Mouse (Mus musculus) liver, embryonic 15.5 days (tissue): ENCODE data around the gene Col23a1. TPM values are rescaled to one million over a fixed set of nuclear protein-coding genes. Genes with fewer than 3 reads are reported as not detected.
A peak's percentile ranks its signal among the peaks of the same experiment; 100 is the strongest.
"Not testable (repeated sequence)": the region's sequence is repeated elsewhere in the genome, so short reads cannot be mapped to it uniquely, and the experiment has no call there.

Experiments used
- ATAC-seq: fragments of 200-750 bp; cut with Nextera tagmentation; 2 replicates; pipeline ENCODE4 v1.8.0; 2017; ENCODE audit warnings: moderate number of reproducible peaks, mild to moderate bottlenecking, moderate library complexity; ENCODE audit not compliant: insufficient read depth
- H3K27ac ChIP-seq: fragments of 300-500 bp; sonication (generic); replicated peaks from 2 replicates; pipeline ENCODE4 v1.5.1; 2015; ENCODE audit warnings: mild to moderate bottlenecking, inconsistent platforms
- H3K27me3 ChIP-seq: fragments of 300-500 bp; sonication (generic); 2 replicates; pipeline ENCODE4 v1.6.1; 2015; ENCODE audit warnings: mild to moderate bottlenecking, inconsistent platforms
- H3K36me3 ChIP-seq: fragments of 300-500 bp; sonication (generic); replicated peaks from 2 replicates; pipeline ENCODE4 v1.6.1; 2015; ENCODE audit warnings: moderate library complexity, mild to moderate bottlenecking, inconsistent platforms
- H3K4me1 ChIP-seq: fragments of 300-500 bp; sonication (generic); replicated peaks from 2 replicates; pipeline ENCODE4 v1.6.1; 2015; ENCODE audit warnings: inconsistent platforms
- H3K4me2 ChIP-seq: fragments of 300-500 bp; sonication (generic); 2 replicates; pipeline ENCODE4 v1.6.1; 2015; ENCODE audit warnings: moderate library complexity, mild to moderate bottlenecking, inconsistent platforms
- H3K4me3 ChIP-seq: fragments of 300-500 bp; sonication (generic); replicated peaks from 2 replicates; pipeline ENCODE4 v1.5.1; 2015; ENCODE audit warnings: mild to moderate bottlenecking, inconsistent platforms
- H3K9ac ChIP-seq: fragments of 300-500 bp; sonication (generic); 2 replicates; pipeline ENCODE4 v1.6.1; 2015; ENCODE audit warnings: moderate library complexity, mild to moderate bottlenecking, inconsistent platforms
- H3K9me3 ChIP-seq: fragments of 300-500 bp; sonication (generic); replicated peaks from 2 replicates; pipeline ENCODE4 v1.6.1; 2016; ENCODE audit warnings: inconsistent platforms
- WGBS: fragments of 180-500 bp; shearing (Covaris S2); methylation state at CpG from one replicate; pipeline ENCODE4 v1.1.7; 2015; ENCODE audit warnings: mixed read lengths; ENCODE audit not compliant: insufficient replicate concordance; 5-methylcytosine and 5-hydroxymethylcytosine counted together
- polyA plus RNA-seq: library from polyadenylated mRNA; unstranded; fragments of >200 nt; fragmentation: Nextera tagmentation; extraction: Ambion mirVana; gene quantifications from 2 replicates; pipeline ENCODE4 v1.2.1, GENCODE M21; 2015

Col23a1 gene
- polyA plus RNA-seq, 1 experiment from 2014 or later = 0.17 TPM

DNA sequence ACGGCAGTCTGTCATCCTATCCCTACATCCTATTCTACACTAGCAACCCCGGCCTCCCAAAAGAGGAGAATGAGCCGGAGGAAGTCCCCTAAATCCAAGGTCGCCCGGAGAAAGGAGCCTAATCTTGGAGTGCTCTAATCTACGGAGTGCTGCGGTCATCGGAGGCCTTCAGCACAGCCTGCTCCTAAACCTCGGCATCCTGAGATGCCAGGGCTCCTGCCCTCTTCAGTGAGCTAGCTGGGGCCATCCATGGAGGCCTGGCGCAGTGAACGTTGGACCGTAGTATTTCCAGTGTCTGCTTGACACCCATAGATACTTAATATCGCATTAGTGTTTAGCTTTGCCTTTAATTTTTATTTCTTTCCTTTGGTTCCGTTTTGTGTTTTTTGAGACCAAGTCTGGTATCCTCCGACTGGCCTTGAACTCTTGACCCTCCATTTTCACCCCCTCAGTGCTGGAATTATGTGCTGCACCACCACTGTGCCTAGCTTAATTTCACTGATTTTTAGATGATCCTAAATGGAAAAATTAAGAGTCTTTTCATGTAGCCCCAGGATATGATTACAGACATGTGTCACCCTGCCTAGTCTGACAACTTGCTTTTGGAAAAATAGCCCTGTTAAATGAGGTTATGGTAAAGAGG, 317.5 kb downstream of the Col23a1 start:
- peak overlapping the region; percentile 84 for H3K4me2 ChIP-seq
- no peaks in the 10 kb centered on the region for H3K9me3 ChIP-seq
- H3K9ac ChIP-seq = peak overlapping the region; percentile 72
- H3K4me3 ChIP-seq = peak overlapping the region; percentile 90
- peak overlapping the region; percentile 88 for H3K27ac ChIP-seq
- H3K27me3 ChIP-seq = no peaks in the 10 kb centered on the region
- 7% methylated on average over 15 of the region's 15 CpGs for WGBS
- ATAC-seq = peak; percentile 45
- H3K36me3 ChIP-seq = peaks cover 36% of the 10 kb centered on the region
- H3K4me1 ChIP-seq = peaks cover 69% of the 10 kb centered on the region

DNA sequence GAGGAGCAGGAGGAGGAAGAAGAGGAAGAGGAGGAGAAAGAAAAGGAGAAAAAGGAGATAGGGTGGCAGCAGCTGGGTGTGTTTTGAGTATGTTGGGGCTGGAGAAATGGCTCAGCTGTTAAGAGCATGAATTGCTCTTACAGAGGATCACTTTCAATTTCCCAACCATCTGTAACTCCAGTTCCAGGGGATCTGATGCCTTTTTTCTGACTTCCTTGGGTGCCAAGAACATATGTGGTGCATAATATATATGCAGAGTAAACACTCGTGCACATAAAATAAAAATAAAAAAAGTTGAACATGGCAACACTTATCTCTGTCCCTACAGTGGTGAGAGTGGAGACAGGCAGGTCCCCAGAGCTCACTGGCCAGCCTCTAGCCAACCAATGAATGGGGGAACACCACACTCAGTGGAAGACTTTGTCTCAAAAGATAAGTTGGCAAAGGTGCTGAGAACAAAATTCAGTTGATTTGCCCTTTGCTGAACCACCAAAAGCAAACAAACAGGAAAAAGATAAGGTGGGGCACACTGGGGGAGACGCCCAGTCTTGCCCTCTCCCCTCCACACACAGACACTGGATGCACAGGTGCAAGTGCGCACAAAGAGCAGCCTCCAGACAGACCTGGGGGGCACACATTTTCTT, 319.7 kb downstream of the Col23a1 start:
- H3K27ac ChIP-seq = peak overlapping the region; percentile 86
- peaks cover 47% of the 10 kb centered on the region for H3K4me1 ChIP-seq
- H3K4me3 ChIP-seq = no peak overlapping the region
- H3K9me3 ChIP-seq = no peaks in the 10 kb centered on the region
- H3K27me3 ChIP-seq = no peaks in the 10 kb centered on the region
- ATAC-seq = peak; percentile 37; the same call in 1 of the 2 replicates
- WGBS = 9% methylated on average over 3 of the region's 3 CpGs
- peak overlapping the region; percentile 15; the same call in 1 of the 2 replicates for H3K9ac ChIP-seq
- H3K4me2 ChIP-seq = peak overlapping the region; percentile 56
- peaks cover 14% of the 10 kb centered on the region for H3K36me3 ChIP-seq

DNA sequence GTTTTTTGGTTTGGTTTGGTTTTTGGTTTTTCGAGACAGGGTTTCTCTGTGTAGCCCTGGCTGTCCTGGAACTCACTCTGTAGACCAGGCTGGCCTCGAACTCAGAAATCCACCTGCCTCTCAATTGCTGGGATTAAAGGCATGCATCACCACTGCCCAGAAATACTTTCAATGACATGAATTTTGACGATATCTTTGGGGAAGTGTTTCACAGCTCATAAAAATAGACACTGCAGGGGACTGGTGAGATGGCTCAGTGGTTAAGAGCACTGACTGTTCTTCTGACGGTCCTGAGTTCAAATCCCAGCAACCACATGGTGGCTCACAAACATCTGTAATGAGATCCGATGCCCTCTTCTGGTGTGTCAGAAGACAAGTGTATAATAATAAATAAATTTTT, 320.2 kb downstream of the Col23a1 start:
- H3K27ac ChIP-seq = peak overlapping the region; percentile 86
- 47% methylated on average over 5 of the region's 5 CpGs for WGBS
- H3K4me1 ChIP-seq = peaks cover 45% of the 10 kb centered on the region
- H3K9ac ChIP-seq = peak overlapping the region; percentile 15; the same call in 1 of the 2 replicates
- peak overlapping the region; percentile 56 for H3K4me2 ChIP-seq
- H3K9me3 ChIP-seq, ATAC-seq, H3K27me3 ChIP-seq, H3K36me3 ChIP-seq, H3K4me3 ChIP-seq: not testable (repeated sequence)

DNA sequence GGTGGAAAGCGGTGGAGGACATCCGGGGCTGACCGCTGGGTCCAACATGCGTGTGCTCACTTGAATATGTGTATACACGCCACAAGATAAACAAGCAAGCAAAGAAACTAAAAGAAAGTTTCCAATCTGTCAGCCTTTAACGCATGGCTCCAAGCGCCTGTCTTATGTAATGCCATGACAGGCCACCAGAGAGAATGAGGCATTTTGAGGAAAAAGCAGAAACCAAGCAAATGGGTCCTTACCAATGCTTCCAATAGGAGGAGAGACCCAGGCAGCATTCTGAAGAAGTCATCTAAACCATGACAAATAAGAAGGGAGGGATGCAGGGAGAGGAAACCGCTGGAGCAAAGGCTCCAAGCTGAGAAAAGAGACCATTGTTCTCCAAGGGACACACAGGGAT, 324.5 kb downstream of the Col23a1 start:
- Histone ChIP-seq H3K4me3 (no peak overlapping the region), H3K9ac (no peak overlapping the region), H3K4me2 (no peak overlapping the region), H3K27ac (no peak overlapping the region), H3K36me3 (no peaks in the 10 kb centered on the region), H3K4me1 (peaks cover 48% of the 10 kb centered on the region), H3K9me3 (no peaks in the 10 kb centered on the region), H3K27me3 (no peaks in the 10 kb centered on the region)
- 83% methylated on average over 8 of the region's 8 CpGs for WGBS
- ATAC-seq = no peak

DNA sequence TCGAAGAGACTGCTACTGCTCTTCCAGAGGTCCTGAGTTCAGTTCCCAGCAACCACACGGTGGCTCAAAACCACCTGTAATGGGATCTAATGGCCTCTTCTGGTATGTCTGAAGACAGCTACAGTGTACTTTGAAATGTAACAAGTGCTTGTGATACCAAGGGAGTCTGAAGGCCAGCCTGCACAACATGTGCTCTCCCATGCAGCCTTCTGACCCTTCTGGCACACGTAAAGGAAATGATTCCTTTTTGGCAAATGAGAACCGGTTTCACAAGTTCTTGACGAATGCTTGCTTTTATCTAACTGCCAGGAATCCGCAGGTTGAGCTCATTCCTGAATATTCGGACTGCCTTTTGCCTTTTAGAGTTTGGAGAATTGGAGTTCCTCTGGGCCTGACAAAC, 325.4 kb downstream of the Col23a1 start:
- no peaks in the 10 kb centered on the region for H3K27me3 ChIP-seq
- 25% methylated on average over 7 of the region's 7 CpGs for WGBS

DNA sequence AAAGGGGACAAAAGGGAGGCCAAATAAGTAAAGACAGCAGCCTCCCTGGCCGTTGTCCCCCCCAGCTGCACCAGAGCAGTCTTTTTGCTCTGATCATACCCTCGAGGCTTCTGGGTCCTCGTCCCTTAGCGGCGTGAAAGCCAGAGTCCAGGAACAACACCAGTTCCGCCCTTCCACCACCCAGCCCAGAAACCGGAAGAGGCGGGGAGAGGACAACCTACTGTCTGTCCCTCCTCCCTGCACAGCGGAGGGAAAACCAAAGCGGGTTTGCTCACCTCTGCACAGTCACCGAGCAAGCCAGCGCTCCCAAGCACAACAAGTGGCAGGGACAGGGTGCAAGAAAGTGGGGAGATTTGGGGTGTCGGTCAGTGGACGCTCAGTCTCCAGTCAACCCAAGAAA, 325.9 kb downstream of the Col23a1 start:
- peaks cover 47% of the 10 kb centered on the region for H3K4me1 ChIP-seq
- peak overlapping the region; percentile 81 for H3K4me2 ChIP-seq
- peak overlapping the region; percentile 88 for H3K27ac ChIP-seq
- peak; percentile 80 for ATAC-seq
- H3K36me3 ChIP-seq = no peaks in the 10 kb centered on the region
- peak overlapping the region; percentile 72 for H3K9ac ChIP-seq
- no peaks in the 10 kb centered on the region for H3K9me3 ChIP-seq
- 1% methylated on average over 14 of the region's 14 CpGs for WGBS
- H3K4me3 ChIP-seq = peak overlapping the region; percentile 56
- no peaks in the 10 kb centered on the region for H3K27me3 ChIP-seq

More for the DNA sequence above, 325.4 kb downstream of the Col23a1 start:
- no peaks in the 10 kb centered on the region for H3K9me3 ChIP-seq
- H3K27ac ChIP-seq = peak overlapping the region; percentile 88
- H3K4me2 ChIP-seq = peak overlapping the region; percentile 81
- no peaks in the 10 kb centered on the region for H3K36me3 ChIP-seq
- no peak for ATAC-seq
- peak overlapping the region; percentile 72 for H3K9ac ChIP-seq
- peaks cover 44% of the 10 kb centered on the region for H3K4me1 ChIP-seq
- peak overlapping the region; percentile 56 for H3K4me3 ChIP-seq

DNA sequence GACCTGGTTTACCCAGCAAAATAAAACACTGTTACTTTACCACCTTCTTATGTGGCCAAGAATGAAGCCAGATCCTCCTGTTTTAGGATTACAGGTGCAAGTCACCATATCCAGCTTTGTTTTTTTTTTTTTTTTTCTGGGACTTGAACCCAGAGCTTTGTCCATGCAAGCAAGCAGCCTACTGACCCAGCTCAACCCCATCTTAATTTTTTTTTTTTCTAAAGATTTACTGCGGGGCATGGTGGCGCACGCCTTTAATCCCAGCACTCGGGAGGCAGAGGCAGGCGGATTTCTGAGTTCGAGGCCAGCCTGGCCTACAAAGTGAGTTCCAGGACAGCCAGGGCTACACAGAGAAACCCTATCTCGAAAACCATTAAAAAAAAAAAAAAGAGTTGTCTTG, 326.4 kb downstream of the Col23a1 start:
- WGBS = 79% methylated on average over 7 of the region's 7 CpGs
- H3K36me3 ChIP-seq, H3K27me3 ChIP-seq, H3K9me3 ChIP-seq, ATAC-seq: not testable (repeated sequence)
- H3K9ac ChIP-seq = peak overlapping the region; percentile 72
- H3K27ac ChIP-seq = peak overlapping the region; percentile 88
- peaks cover 52% of the 10 kb centered on the region for H3K4me1 ChIP-seq
- peak overlapping the region; percentile 56 for H3K4me3 ChIP-seq
- H3K4me2 ChIP-seq = peak overlapping the region; percentile 81

DNA sequence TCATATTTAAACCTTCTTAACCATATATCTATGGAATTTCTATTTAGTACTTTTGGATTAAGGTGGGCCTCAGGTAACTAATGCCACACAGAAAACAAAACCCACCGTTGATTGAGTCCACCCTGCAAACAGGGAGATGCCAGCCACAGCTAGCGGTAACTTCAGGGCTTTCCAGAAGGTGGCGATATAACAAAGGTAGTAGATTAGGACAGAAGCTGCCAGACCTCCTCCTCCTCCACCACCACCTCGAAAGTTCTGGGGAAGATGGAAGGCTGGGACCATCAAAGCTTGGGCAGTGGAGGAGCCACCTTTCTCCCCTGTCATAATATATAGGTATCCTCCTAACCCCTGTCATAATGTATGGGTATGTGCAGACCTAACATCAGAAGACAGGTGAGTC, 328.0 kb downstream of the Col23a1 start:
- ATAC-seq = no peak
- no peaks in the 10 kb centered on the region for H3K9me3 ChIP-seq
- under 1% methylated on average over 4 of the region's 4 CpGs for WGBS
- H3K9ac ChIP-seq = no peak overlapping the region
- no peak overlapping the region for H3K4me2 ChIP-seq
- no peaks in the 10 kb centered on the region for H3K27me3 ChIP-seq
- peaks cover 61% of the 10 kb centered on the region for H3K4me1 ChIP-seq
- peaks cover 14% of the 10 kb centered on the region for H3K36me3 ChIP-seq
- no peak overlapping the region for H3K27ac ChIP-seq
- no peak overlapping the region for H3K4me3 ChIP-seq

DNA sequence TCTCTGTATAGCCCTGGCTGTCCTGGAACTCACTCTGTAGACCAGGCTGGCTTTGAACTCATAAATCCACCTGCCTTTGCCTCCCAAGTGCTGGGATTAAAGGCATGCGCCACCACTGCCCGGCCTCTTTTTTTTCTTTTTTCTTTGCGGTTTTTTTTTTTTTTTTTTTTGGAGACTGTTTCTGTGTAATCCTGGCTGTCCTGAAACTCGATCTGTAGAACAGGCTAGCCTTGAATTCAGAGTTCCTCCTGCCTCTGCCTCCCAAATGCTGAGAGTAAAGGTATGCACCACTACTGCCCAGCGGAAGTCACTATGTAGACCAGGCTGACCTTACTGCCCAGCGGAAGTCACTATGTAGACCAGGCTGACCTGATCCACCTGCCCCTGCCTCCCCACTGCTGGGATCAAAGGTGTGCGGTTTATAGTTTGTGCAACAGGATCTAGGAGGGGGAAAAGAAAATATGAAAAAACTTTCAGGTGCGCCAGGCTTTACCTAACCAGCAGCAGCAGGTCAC, 329.2 kb downstream of the Col23a1 start:
- peak overlapping the region; percentile 53; the same call in 1 of the 2 replicates for H3K27ac ChIP-seq
- peaks cover 27% of the 10 kb centered on the region for H3K36me3 ChIP-seq
- H3K27me3 ChIP-seq = no peaks in the 10 kb centered on the region
- peak overlapping the region; percentile 79 for H3K4me3 ChIP-seq
- WGBS = 28% methylated on average over 8 of the region's 8 CpGs
- H3K4me1 ChIP-seq = peaks cover 65% of the 10 kb centered on the region
- peak overlapping the region; percentile 67 for H3K9ac ChIP-seq
- ATAC-seq = peak; percentile 5
- peak overlapping the region; percentile 92 for H3K4me2 ChIP-seq
- H3K9me3 ChIP-seq = no peaks in the 10 kb centered on the region

DNA sequence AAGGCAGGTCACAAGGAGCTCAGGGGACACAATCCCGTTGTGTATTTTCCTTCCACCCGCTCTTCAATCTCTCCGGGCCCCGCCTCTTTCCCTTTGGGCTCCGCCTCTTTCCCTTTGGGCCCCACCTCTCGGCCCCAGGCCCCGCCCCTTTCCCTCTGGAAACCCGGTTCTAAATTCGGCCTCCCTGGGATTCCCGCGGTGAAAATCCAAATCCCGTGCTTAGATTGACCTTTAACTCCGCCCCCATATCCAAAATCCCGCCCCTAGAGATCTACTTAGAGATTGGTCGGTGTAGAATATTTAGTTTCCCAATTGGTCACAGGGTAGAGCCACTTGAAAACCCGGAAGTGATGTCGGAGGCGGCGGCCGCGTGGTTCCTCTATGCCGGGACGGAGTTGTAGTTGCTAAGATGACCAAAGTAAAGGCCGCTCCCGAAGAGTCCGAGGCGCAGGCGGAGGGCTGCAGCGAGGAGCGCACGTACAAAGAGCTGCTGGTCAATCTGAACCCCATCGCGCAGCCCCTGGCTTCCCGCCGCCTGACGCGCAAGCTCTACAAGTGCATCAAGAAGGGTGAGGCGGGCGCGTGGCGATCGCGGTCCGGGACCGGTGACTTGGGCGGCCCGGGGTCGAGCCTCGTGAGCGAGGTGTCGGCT, 329.8 kb downstream of the Col23a1 start, which contains the start of gene Nhp2:
Gene Nhp2, plus strand, starts transcription at position 327 of the 652 bp plus-strand sequence.
- peak within 1 kb of the TSS; percentile 92 for H3K4me2 ChIP-seq
- H3K9me3 ChIP-seq = no peaks in the 10 kb centered on the region
- ATAC-seq = peak; percentile 79
- peak within 1 kb of the TSS; percentile 79 for H3K4me3 ChIP-seq
- H3K27ac ChIP-seq = peak within 1 kb of the TSS; percentile 65; the same call in 1 of the 2 replicates
- WGBS = under 1% methylated on average over 51 of the region's 51 CpGs
- peaks cover 33% of the 10 kb centered on the region for H3K36me3 ChIP-seq
- H3K9ac ChIP-seq = peak within 1 kb of the TSS; percentile 67
- H3K4me1 ChIP-seq = peaks cover 65% of the 10 kb centered on the region
- no peaks in the 10 kb centered on the region for H3K27me3 ChIP-seq

DNA sequence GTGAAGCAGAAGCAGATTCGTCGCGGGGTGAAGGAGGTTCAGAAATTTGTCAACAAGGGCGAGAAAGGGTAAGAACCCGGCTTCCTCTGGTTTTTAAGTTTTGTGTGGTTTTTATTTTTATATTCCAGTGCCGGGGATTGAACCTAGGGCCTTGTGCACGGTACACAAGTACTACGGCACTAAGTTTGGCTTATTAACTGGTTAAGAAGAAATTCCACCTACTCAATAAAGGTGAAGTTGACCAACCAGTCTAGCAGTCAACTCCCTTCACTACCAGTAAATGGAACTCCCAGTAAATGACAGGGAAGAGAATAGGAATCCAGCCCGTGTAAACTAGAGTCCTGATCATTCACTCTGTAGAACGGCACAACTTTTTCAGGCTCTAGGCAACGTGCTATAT, 330.4 kb downstream of the Col23a1 start:
- H3K9ac ChIP-seq = peak overlapping the region; percentile 67
- H3K4me2 ChIP-seq = peak overlapping the region; percentile 92
- peak overlapping the region; percentile 79 for H3K4me3 ChIP-seq
- peak overlapping the region; percentile 65; the same call in 1 of the 2 replicates for H3K27ac ChIP-seq
- H3K9me3 ChIP-seq = no peaks in the 10 kb centered on the region
- 1% methylated on average over 11 of the region's 11 CpGs for WGBS
- no peaks in the 10 kb centered on the region for H3K27me3 ChIP-seq
- H3K36me3 ChIP-seq = peaks cover 38% of the 10 kb centered on the region
- peaks cover 64% of the 10 kb centered on the region for H3K4me1 ChIP-seq
- no peak for ATAC-seq
